Mouse (Mus musculus): ENCODE measurements at regions not wholly inside any gene's neighbourhood (a gene's known extent, or its start where the extent isn't known, plus 50 kb on each side); places are given as distances from the start of the nearest gene placed in this dataset.

DNA sequence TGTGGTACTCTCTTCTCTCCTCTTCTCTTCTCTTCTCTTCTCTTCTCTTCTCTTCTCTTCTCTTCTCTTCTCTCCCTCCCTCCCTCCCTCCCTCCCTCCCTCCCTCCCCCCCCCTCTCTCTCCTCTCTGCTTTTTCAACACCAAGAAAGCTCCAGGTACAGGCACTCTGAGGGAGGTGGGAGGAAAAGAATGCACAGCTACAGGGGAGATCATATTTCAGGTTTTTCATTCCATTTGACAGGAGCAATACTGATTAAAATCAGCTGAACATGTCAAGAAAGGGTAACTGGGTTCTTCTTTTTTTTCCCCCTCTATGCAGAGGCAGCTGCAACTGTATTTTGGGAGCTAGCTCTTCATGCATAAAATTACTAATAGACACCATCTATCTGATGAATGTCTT lies 368.8 kb upstream of the Rack1 start:
- no peak for DNase-seq (ENCODE audit: low spot score)

DNA sequence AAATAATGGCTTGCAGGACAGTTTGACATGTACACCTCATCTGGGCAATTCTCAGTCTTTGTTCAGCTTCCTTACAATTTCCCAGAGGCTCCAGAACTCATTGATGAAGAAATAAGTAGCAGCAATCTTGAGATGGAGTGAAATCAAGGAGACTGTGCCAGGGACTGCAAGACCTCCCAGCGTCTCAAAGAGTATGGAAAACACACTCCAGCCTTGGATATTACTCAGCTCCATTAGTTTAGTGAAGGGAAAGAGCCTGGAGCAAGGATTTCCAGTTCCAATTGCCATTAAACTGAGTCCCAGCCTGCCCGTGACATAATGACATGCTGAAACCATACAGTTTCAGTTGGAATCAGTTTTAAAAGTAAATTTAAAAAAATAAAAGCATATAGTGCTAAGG lies 372.7 kb upstream of the Rack1 start:
- DNase-seq (ENCODE audit: low spot score): no peak

DNA sequence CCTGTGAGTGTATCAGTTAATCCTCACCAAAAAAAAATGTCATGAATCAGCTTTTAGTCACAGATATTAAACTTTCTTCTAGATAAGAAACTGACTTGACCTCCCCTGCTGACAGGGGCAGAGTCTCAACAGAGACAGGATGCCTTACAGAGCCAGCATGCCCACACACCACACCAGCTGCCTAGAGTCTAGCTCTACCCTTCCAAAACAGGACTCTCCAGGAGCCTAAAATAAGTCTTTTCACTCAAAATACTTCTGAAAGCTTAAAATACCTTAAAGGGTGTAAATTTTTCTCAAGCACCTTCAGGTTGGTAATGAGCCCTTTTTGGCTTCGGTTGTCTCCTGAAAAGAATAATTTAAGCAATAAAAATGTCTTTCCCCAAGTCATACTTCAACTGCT lies 373.7 kb upstream of the Rack1 start:
- no peak for DNase-seq (ENCODE audit: low spot score)

DNA sequence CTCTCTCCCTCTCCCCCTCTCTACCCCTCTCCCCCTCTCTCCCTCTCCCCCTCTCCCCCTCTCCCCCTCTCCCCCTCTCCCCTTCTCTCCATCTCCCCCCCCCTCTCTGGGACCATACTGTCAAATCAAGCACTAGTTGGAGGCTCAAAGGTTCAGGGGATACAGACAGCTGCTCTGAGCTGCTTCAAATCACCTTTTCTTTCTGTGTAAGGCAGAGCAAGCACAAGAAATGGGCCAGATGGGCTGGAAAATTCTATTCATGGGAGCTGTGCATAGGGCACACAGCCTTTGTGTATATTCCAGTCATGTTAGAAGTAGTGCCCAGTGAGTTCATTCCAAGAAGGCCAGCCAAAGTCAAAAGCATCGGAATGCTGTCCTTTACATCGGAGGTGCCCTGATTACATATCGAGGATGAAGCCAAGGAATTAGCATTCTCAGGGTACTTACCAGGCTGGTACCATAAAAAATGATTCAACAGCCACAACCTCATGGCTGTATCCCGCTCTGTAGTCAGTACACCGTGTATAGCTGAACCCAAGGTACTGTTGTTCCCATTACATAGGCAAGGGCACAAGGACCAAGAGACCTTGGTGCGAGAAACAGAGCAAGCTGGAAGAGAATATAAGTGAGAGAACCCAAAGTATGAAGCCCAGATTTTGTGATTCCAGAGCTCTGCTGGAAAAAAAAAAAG lies 381.9 kb upstream of the Rack1 start:
- DNase-seq (ENCODE audit: low spot score): no peak

DNA sequence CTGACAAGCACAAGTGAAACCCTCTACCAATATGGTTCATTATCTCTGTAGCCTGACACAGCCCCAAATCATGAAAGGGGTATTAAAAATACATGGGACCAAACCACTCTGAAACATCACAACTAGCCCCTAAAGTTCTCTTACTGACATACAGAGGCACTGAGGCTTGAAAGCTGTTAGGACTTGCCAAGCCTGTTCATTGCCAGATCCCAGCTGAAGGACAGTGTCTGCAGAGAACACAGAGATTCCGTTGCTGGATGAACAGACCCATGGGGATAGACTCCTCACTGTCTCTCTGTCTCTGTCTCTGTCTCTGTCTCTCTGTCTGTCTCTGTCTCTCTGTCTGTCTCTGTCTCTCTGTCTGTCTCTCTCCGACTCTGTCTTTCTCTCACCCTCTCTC lies 382.5 kb upstream of the Rack1 start:
- DNase-seq (ENCODE audit: low spot score): no peak

DNA sequence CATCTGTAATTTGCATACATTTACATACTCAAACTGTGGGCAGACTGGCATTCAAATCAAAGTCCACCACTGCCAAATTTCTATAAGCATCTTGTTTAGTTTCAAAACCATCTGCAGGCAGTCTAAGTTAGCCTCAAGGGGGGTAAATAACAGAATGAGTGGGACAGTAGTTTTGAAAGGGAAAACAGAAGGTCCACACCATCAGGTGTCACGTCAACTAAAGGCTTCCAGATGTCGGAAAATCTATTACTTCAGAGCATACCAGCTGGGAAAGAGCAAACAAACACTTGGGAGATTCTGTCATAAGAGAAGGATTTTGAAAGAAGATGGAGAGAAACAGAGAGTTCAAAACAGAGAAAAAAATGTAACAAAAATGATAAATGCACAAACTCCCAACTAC lies 402.1 kb upstream of the Rack1 start:
- DNase-seq (ENCODE audit: low spot score): no peak

DNA sequence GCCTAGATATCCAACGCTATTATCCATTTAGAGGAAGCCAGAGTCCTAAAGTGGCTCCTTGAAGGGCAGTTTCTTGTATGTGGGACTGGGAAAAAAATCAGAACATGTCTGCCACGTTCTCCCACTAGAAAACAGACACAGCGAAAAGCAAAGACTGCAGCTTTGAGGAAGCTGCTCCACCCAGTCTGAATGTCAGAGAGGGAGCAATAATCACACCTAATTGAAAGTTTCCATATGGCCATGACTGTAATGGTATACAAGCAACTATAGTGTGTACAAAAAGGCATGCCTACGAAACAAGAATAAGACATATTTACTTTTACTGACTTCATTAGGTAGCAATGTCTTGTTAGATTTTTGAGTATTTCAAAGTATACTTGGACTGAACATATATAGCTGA lies 392.7 kb upstream of the Sgcd start:
- DNase-seq (ENCODE audit: low spot score): no peak

DNA sequence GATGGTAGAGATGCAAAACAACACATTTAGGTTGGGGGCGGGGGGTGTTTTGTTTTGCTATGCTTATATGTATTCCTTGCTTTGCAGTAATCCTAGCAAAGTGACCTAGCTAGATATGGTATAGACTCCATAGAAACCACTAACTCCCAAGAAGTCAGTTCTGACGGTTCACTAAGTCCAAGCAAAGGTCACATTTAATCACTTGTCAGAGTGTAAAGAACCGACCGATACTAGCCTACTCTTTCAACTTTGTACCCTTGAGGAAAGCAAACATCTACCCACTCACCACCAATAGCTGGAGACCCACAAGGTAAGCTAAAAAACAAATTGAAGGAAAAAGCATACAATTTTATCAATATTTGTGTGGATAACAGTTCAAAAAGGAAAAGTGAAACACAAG lies 389.3 kb upstream of the Sgcd start:
- no peak for DNase-seq (ENCODE audit: low spot score)

DNA sequence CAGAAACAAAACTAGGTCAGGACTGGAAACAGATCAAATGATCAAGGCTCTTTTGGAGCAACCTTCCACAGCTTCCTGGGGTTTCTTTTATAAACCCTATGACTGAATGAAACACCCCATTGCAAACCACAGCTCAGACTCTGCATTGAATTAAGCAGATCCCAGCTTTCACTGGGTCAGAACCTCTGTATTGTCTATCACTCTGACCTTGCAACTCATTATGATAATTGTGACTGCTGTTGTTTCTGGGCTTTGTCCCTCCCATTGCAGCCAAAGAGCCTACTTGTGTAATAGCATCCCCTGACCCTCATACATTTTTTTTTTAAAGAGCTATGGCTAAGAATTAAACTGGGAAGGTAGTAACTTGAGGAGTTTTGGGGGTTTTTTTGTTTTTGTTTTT lies 388.5 kb upstream of the Sgcd start:
- DNase-seq (ENCODE audit: low spot score): no peak

DNA sequence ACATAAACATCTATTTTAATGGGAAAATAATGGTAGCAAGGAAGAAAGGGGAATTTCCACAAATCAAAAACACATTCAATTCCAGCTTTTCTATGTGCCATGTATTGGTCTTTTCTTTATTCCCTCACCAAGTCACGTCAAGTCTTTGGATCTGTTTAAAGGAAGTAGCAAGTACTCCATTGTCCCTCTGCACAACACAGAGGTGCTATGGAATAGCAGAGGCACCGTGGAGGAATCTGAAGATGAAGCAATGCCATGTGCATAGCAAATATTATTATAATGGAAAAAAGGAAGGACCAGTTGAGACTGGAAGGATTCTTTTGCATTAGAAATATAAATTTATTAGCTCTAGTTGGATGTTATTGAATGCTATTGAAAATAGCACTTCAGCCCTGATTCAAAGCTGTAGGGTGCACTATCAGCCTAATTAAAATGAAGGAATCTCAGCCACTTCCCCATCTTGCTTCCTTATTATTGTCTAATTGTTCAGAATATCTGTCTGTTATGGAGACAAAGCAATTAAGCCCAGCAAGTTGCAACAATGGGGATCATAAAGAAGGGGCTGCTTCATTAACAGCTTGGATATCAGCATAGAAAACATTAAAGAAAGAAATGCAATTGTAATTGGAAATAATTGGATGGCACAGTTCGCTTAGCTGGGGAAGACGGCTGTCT lies 362.7 kb upstream of the Sgcd start:
- no peak for DNase-seq (ENCODE audit: low spot score)

DNA sequence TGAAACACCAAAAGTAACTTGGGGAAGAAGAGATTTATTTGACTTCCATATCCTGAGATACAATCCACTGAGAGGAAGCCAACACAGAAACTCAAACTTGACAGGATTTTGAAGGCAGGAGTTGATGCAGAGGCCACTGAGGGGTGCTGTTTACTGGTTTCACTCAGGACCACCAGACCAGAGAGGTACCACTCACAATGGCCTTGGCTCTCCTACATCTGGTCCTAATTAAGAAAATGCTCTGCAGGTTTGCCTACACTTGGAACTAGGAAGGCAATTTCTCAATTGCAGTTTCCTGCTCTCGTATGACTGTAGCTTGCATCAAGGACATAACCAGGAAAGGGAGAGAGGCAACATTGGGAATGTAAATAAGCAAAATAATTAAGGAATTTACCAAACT lies 325.7 kb upstream of the Sgcd start:
- DNase-seq (ENCODE audit: low spot score): no peak

DNA sequence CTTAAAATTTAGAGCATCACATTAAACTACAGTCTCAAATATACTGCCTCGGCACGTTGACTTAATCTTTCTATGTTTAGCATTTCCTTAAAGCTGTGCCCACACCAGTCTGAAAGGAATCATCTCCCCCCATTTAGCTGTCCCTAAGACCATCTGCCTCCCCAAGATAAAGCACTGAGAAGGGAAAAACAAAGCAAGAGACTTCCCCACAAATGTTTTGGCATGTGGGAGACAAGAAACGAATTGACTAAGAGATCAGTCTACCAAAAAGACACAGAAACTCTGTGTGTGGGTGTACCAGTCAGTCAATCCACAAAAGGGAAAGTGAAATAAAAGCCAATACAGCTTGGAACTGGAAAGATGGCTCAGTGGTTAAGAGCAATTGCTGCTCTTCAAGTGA lies 306.6 kb upstream of the Sgcd start:
- DNase-seq (ENCODE audit: low spot score): no peak

DNA sequence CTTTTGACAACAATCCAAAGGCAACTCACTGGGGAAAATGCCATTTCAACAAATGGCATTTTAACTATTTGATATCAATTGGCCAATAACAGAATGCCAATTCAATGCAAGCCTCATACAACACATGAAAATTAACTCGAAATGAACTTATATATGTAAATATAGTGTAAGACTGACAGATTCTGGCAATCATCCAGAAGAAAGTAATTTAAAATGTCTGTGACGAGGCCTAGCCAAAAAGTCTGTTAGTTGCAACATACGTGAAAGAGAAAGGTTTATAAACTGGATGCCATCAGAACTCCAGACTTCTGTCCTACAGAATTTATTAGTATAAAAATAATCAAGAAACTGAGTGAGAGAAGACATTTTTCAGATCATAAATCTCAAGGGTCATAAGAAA lies 273.7 kb upstream of the Sgcd start:
- DNase-seq (ENCODE audit: low spot score): no peak

DNA sequence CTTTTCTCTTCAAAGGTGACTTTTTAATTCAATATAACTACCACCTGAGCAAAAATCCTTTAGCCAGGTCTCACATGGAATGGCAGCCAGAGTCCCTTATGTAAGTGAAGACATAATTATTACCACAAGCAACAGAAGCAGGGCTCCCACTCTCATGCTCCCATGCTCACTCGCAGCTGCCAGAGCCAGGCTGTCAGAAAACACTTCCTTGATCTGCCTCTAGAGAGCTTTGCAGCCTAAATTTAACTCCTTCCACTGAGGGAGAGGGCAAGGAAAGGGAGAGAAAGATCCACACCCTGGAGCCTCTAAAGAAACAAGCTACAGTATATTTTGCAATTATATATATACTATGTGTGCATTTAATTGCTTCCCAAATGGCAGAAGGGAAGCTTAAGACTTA lies 272.3 kb upstream of the Sgcd start:
- no peak for DNase-seq (ENCODE audit: low spot score)

DNA sequence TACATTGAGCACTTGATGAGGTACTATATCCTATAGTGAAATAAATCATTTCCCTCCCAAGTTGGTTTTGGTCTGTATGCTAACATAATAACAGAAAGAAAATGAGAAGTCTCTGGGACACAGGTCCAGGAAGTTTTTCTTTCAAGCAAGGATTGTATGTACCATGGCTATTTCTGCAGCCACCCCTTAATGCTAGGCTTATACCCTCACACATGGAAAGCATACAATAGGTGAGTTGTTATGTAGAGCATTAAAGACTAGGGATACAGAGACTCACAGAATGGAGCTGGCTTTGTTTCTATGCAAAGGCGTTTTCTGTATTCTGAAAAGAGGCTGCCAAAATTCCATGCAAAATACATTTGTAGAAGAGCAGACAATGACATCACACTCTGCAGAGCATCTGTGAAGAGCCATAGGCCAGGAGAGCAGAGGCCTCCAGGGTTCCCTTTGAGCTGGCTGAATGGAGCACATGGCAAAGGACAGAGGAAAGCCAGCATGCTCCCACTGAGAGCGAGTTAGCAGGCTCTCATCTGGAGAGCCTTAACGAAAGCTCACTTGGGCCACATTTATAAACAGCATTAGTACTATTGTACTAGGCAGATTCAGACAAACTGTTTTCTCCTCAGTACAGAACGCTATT lies 262.0 kb upstream of the Sgcd start:
- no peak for DNase-seq (ENCODE audit: low spot score)

DNA sequence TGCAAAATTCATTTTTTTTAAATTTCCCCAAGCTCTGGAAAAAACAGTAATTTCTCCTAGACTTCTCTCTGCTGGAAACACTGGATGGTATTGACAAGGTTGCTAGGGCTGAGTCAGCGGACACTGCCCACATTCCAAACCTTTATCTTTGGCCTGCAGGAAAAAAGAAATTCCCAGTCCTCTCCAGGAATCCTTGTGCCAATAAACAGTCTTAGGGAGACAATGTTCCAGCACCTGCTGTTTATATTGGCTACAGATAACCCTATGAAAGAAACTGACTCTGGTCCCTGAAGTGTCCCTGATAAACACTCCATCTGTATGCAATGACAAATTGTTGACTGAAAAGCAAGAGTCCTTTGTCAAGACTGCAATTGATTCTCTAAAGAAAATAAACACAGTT lies 260.5 kb upstream of the Sgcd start:
- DNase-seq (ENCODE audit: low spot score): no peak

DNA sequence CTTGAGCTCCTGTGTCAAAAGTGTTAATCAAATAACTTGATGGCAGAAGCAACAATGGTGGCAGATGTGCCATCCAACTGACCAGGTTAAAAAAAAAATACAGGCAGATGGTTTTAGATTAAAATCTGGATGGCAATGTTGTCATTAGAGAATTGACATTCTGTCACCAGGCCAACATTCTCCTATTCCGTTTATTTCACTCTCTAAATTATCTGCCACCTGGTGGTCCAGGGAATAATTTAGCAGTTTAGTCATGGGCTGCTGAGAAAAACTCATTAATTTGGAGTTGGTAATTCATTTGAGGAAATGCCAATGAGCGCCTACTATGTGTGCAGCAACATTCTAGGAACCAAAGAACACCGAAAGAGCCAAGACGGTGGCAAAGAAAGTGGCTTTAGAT lies 232.4 kb upstream of the Sgcd start:
- DNase-seq (ENCODE audit: low spot score): no peak

DNA sequence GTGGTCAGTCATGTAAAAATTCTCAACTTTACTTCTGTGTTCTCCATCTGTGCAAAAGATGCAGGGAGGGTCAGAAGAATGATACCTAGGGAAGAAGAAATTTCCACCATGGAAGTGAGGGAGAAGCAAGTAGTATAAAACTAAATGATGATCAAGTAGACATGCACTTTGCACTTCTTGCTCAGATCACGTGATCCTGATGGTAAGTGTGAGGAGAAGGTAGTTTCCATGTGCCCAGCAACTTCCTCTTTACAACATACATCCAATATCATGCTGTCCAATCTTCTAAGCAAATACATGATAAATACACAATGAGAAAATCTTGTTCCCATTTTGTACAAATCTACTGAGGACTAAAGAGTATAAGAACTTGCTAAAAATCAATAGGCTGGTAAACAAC lies 230.4 kb upstream of the Sgcd start:
- no peak for DNase-seq (ENCODE audit: low spot score)

DNA sequence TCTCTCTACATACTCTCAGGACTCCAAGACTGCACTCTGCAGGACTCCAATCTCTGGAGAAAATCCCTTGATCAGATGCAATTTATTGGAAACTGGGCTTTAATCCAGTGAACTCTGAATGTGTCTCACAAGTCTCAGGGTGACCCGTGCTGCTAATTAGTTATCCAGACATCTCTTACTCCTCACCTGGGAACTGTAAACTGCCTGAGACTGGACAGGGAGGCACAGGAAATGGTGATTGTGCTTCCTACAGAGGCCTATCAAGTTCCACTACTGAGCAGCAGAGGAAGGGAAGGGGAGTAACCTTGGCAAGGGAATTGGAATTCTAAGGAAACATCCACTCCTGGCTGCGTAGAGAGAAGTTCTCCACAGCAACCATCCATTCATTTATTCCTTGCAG lies 228.0 kb upstream of the Sgcd start:
- no peak for DNase-seq (ENCODE audit: low spot score)

DNA sequence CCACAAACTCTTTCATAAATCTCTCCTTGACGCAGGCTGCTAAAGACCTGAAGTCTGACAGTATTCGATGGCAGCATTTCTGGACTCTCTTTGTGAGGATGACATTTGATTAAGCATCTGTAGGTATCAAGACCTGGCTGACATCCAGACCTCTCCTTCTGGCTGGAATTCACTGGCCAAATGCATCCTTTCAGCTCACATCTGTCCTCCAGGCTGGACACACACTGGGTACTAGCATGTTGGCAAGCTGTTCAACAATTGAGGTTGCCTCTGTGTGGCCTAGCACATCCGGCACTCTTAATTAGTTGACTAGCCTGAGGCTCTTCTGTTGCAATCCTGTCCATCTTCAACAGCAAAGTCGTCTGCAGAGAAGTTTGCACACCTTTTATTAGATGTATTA lies 197.8 kb upstream of the Sgcd start:
- DNase-seq (ENCODE audit: low spot score): no peak

DNA sequence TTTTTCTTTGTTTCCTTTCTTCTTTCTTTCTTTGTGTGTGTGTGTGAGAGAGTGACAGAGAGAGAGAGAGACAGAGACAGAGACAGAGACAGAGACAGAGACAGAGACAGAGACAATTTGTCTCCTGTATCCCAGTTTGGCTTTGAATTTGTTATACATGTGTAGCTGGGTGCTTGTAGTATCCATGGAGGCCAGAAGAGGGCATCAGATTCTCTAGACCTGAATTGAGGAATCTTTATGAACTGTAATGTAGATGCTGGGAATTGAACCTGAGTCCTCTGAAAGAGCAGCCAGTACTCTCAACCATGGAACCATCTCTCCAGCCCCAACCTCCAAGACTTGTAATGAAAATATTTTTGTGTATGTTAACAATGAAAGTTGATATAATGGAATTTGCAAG lies 190.2 kb upstream of the Sgcd start:
- DNase-seq (ENCODE audit: low spot score): no peak

DNA sequence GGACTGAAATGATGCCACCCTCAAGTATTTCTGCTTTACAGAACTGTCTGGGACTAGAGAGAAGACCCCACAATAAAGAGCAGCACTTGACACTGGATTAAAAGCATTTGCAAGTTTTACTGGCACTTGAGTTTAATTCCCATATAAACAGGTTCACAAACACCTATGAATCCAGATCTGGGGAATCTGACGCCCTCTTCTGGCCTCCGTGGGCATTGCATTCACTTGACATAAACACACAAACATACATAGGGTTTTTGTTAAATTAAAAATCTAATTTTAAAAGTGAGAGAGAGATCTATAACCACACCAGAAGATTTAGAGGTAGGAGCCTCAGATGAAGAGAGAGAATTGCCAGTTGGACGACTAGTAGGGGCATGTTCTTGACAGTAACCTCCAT lies 189.4 kb upstream of the Sgcd start:
- DNase-seq (ENCODE audit: low spot score): no peak

DNA sequence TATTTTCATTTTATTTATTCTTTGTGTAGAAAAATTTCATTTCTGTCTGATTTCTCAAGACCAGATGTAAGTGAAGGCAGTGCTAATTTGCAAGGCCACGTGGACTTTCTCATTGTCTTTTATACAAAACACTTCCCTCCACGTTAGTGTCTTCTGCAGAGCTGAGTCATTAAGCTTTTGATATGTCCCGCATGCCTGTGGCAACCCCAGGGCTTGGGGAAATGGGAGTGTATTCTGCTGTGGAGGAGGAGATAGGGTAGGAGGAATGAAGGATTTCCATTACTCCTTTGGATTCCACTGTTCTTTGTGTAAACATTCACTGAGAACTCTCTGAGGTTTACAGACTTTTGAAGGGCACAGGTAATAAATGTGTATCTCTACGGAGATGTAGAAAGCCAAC lies 187.7 kb upstream of the Sgcd start:
- no peak for DNase-seq (ENCODE audit: low spot score)

DNA sequence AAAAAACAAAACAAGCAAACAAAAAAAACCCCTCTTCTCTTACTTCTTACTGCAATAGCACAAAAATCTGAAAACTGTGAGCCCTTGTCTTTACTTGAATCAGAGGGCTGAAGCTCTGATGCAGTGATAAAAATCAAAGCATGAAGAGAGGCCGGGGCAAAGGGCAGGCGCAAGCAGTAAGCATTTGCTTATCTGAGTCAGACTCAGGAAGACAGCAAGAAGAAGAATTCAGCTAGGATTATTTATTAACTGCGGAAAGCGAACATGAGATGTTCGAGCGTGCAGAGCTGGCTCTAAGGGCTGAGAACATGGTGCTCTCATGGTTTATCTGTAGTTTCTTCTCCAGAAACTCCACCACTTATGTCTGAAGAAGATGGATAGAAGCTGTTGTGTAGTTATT lies 163.4 kb upstream of the Sgcd start:
- no peak for DNase-seq (ENCODE audit: low spot score)
